Mouse (Mus musculus) stomach, postnatal 0 days (tissue): ENCODE results near the gene Pex12.

Experiments used
- CTCF ChIP-seq: IDR thresholded peaks from 2 replicates; pipeline ENCODE4 v1.5.1; 2016; ENCODE audit warnings: antibody characterized with exemption, low read depth, mild to moderate bottlenecking, moderate library complexity
- EP300 ChIP-seq: optimal IDR thresholded peaks from 2 replicates; pipeline ENCODE3; 2016; ENCODE audit warnings: antibody characterized with exemption

- TF ChIP-seq CTCF (no peak), EP300 (no peak)
Observed at GRCm38 (mm10) chr11:83294133-83294532, 8.3 kb downstream of the Pex12 start.
